In genomic region chr1:93804818-93805217, GRCm38 (mm10) we compare ENCODE assay signal across 8 mouse cellular contexts. TPM values are rescaled to one million over a fixed set of nuclear protein-coding genes. Genes with fewer than 3 reads are reported as not detected.
A peak's percentile ranks its signal among the peaks of the same experiment; 100 is the strongest.
DNase-seq lines count a peak whose midpoint lies in the region; ATAC-seq and TF ChIP-seq lines count a peak whose summit lies in the region.

No protein-coding gene starts in this region.

- H3K27ac ChIP-seq in kidney, embryonic 14.5 days (ENCODE audit: low read depth, low read length), result no peak overlapping the region
- H3K27ac ChIP-seq in embryonic facial prominence, embryonic 11.5 days (replicated peaks; ENCODE audit: low read depth, low read length), result no peak overlapping the region
- H3K27ac ChIP-seq in intestine, embryonic 15.5 days, result no peak overlapping the region

- DNase-seq in kidney, adult 9 months, result no peak
- no peak for DNase-seq in embryonic facial prominence, embryonic 11.5 days (ENCODE audit: low spot score)
- DNase-seq in cerebellum, postnatal 25 days, result no peak
- DNase-seq in thymus, postnatal 10 days (ENCODE audit: low spot score in 2 of 2), result no peak
- no peak for DNase-seq in left cerebral cortex, postnatal 14 days (ENCODE audit: low spot score in 2 of 2)

- H3K4me2 ChIP-seq in kidney, embryonic 14.5 days (replicated peaks; ENCODE audit: low read depth, low read length), result peak overlapping the region; percentile 69
- peak overlapping the region; percentile 52 for H3K4me2 ChIP-seq in embryonic facial prominence, embryonic 11.5 days (ENCODE audit: low read depth, low read length)
- peak overlapping the region; percentile 90 for H3K4me2 ChIP-seq in intestine, embryonic 15.5 days (replicated peaks)
- peak overlapping the region; percentile 85 for H3K4me2 ChIP-seq in myocyte (ENCODE audit: low read depth)

- peak overlapping the region; percentile 91; the same call in 1 of the 2 replicates for H3K9ac ChIP-seq in kidney, embryonic 14.5 days (ENCODE audit: low read depth, low read length)
- no peak overlapping the region for H3K9ac ChIP-seq in embryonic facial prominence, embryonic 11.5 days (replicated peaks; ENCODE audit: low read length)
- H3K9ac ChIP-seq in intestine, embryonic 15.5 days, result no peak overlapping the region

- peak overlapping the region; percentile 81 for H3K4me3 ChIP-seq in kidney, embryonic 14.5 days (ENCODE audit: low read length)
- H3K4me3 ChIP-seq in embryonic facial prominence, embryonic 11.5 days (ENCODE audit: low read depth, low read length), result peak overlapping the region; percentile 75; the same call in 1 of the 2 replicates
- H3K4me3 ChIP-seq in intestine, embryonic 15.5 days (replicated peaks), result peak overlapping the region; percentile 87; the same call in 1 of the 2 replicates
- peak overlapping the region; percentile 63 for H3K4me3 ChIP-seq in myocyte

- intact Hi-C loops in left cerebral cortex, postnatal 14 days (cut with DNase I), result loop anchor here (5.0 kb wide), 2 partner anchors 48 to 168 kb away; no protein-coding TSS in a partner anchor

- H3K36me3 ChIP-seq in kidney, embryonic 14.5 days (ENCODE audit: control insufficient read depth, insufficient read depth, low read length), result peaks cover 44% of the 10 kb centered on the region
- peaks cover 2% of the 10 kb centered on the region; the same call in 1 of the 2 replicates for H3K36me3 ChIP-seq in embryonic facial prominence, embryonic 11.5 days (replicated peaks; ENCODE audit: control insufficient read depth, insufficient read depth, low read depth, low read length)
- peaks cover 12% of the 10 kb centered on the region for H3K36me3 ChIP-seq in intestine, embryonic 15.5 days
- H3K36me3 ChIP-seq in myocyte (ENCODE audit: control insufficient read depth, insufficient read depth), result peaks cover 10% of the 10 kb centered on the region

- H3ac ChIP-seq in myocyte (ENCODE audit: control insufficient read depth, insufficient read length), result peak overlapping the region; percentile 52

- TF ChIP-seq POLR2A in myocyte (IDR thresholded peaks at IDR 0.05; ENCODE audit: insufficient read length, low read depth), result no peak

- H3K9me3 ChIP-seq in kidney, embryonic 14.5 days (ENCODE audit: control insufficient read depth, low read length), result no peaks in the 10 kb centered on the region
- H3K9me3 ChIP-seq in embryonic facial prominence, embryonic 11.5 days (replicated peaks; ENCODE audit: control insufficient read depth, low read length), result no peaks in the 10 kb centered on the region
- H3K9me3 ChIP-seq in intestine, embryonic 15.5 days, result no peaks in the 10 kb centered on the region

- WGBS in kidney, embryonic 14.5 days, result 78% methylated on average over 4 of the region's 4 CpGs
- 82% methylated on average over 4 of the region's 4 CpGs for WGBS in embryonic facial prominence, embryonic 11.5 days
- WGBS in intestine, embryonic 15.5 days, result 67% methylated on average over 4 of the region's 4 CpGs

- peaks cover 22% of the 10 kb centered on the region for H3K4me1 ChIP-seq in kidney, embryonic 14.5 days (ENCODE audit: control insufficient read depth, insufficient read depth, low read length)
- peaks cover 3% of the 10 kb centered on the region; the same call in 1 of the 2 replicates for H3K4me1 ChIP-seq in embryonic facial prominence, embryonic 11.5 days (ENCODE audit: control insufficient read depth, insufficient read depth, low read length)
- H3K4me1 ChIP-seq in intestine, embryonic 15.5 days (replicated peaks), result peaks cover 14% of the 10 kb centered on the region

- peaks cover 35% of the 10 kb centered on the region for H3K79me2 ChIP-seq in myocyte (ENCODE audit: control insufficient read depth, insufficient read depth)

- H3K27me3 ChIP-seq in kidney, embryonic 14.5 days (ENCODE audit: control insufficient read depth, insufficient read depth, low read length), result no peaks in the 10 kb centered on the region
- H3K27me3 ChIP-seq in embryonic facial prominence, embryonic 11.5 days (ENCODE audit: control insufficient read depth, insufficient read depth, low read length), result no peaks in the 10 kb centered on the region
- H3K27me3 ChIP-seq in intestine, embryonic 15.5 days (replicated peaks), result no peaks in the 10 kb centered on the region
- no peaks in the 10 kb centered on the region for H3K27me3 ChIP-seq in myocyte (ENCODE audit: control insufficient read depth, insufficient read depth, insufficient read length)

- ATAC-seq in kidney, embryonic 14.5 days (ENCODE audit: low FRiP score, low TSS enrichment), result no peak
- ATAC-seq in embryonic facial prominence, embryonic 11.5 days (replicated peaks; ENCODE audit: insufficient number of reproducible peaks, low FRiP score, low TSS enrichment, low read depth), result no peak
- no peak for ATAC-seq in intestine, embryonic 15.5 days

TF ChIP-seq in myocyte, 11 proteins besides CTCF, POLR2A, EP300 and RAD21:
- TF ChIP-seq CEBPB (IDR thresholded peaks at IDR 0.05; ENCODE audit: insufficient read depth, poor library complexity, severe bottlenecking), result no peak
- TF ChIP-seq REST (IDR thresholded peaks at IDR 0.05; ENCODE audit: insufficient read depth, insufficient read length), result no peak
- no peak for TF ChIP-seq MYOD1 (IDR thresholded peaks at IDR 0.05; ENCODE audit: control insufficient read depth in 1 of 3, insufficient read length in 2 of 3, low read depth in 2 of 3)
- no peak for TF ChIP-seq E2F4 (IDR thresholded peaks at IDR 0.05; ENCODE audit: insufficient read depth)
- TF ChIP-seq TCF12 (IDR thresholded peaks at IDR 0.05; ENCODE audit: insufficient read depth, poor library complexity, severe bottlenecking), result no peak
- no peak for TF ChIP-seq SRF (IDR thresholded peaks at IDR 0.05; ENCODE audit: control insufficient read depth, insufficient read length, low read depth)
- TF ChIP-seq TCF3 (IDR thresholded peaks at IDR 0.05; ENCODE audit: insufficient read length, low read depth), result no peak
- no peak for TF ChIP-seq MAX (IDR thresholded peaks at IDR 0.05; ENCODE audit: low read depth)
- TF ChIP-seq MYOG (IDR thresholded peaks at IDR 0.05; ENCODE audit: control insufficient read depth in 1 of 3, insufficient read depth in 1 of 3, insufficient read length in 2 of 3, low read depth in 2 of 3), result no peak
- no peak for TF ChIP-seq POLR2AphosphoS2 (IDR thresholded peaks at IDR 0.05; ENCODE audit: insufficient read length, low read depth)
- no peak for TF ChIP-seq USF1 (IDR thresholded peaks at IDR 0.05; ENCODE audit: low read depth)

RNA-seq across cellular contexts. Expression of gene Ing5, which starts 1.1 kb away (rescaled TPM):
- polyA plus RNA-seq in kidney, embryonic 14.5 days (2014; fragmentation: Nextera tagmentation; extraction: Ambion mirVana), result 10.7 and 18.5 TPM in 2 replicates
- 18.1 and 20.6 TPM in 2 replicates for polyA plus RNA-seq in embryonic facial prominence, embryonic 11.5 days (2014; fragmentation: Nextera tagmentation; extraction: Ambion mirVana)
- polyA plus RNA-seq in intestine, embryonic 15.5 days (2015; fragmentation: Nextera tagmentation; extraction: Ambion mirVana), result 16.8 and 17.6 TPM in 2 replicates
- 3.3 TPM for polyA plus RNA-seq in myocyte (2012; fragmentation: generic; extraction: Trizol)
- 1 to 10 TPM; 7.3 to 9.1 TPM for total RNA-seq in left cerebral cortex, postnatal 14 days (2021)

RNA-seq across cellular contexts. Expression of gene Dtymk, which starts 3.1 kb away (rescaled TPM):
- polyA plus RNA-seq in kidney, embryonic 14.5 days (2014; fragmentation: Nextera tagmentation; extraction: Ambion mirVana), result 287 and 307 TPM in 2 replicates
- polyA plus RNA-seq in embryonic facial prominence, embryonic 11.5 days (2014; fragmentation: Nextera tagmentation; extraction: Ambion mirVana), result 247 and 272 TPM in 2 replicates
- polyA plus RNA-seq in intestine, embryonic 15.5 days (2015; fragmentation: Nextera tagmentation; extraction: Ambion mirVana), result 218 and 226 TPM in 2 replicates
- 81.4 TPM for polyA plus RNA-seq in myocyte (2012; fragmentation: generic; extraction: Trizol)
- 10 to 100 TPM; 58.6 to 61.5 TPM for total RNA-seq in left cerebral cortex, postnatal 14 days (2021)

RNA-seq across cellular contexts. Expression of gene D2hgdh, which starts 19.9 kb away (rescaled TPM):
- polyA plus RNA-seq in kidney, embryonic 14.5 days (2014; fragmentation: Nextera tagmentation; extraction: Ambion mirVana), result 10.8 and 13.2 TPM in 2 replicates
- polyA plus RNA-seq in embryonic facial prominence, embryonic 11.5 days (2014; fragmentation: Nextera tagmentation; extraction: Ambion mirVana), result 8.4 and 12.2 TPM in 2 replicates
- 14.0 and 14.1 TPM in 2 replicates for polyA plus RNA-seq in intestine, embryonic 15.5 days (2015; fragmentation: Nextera tagmentation; extraction: Ambion mirVana)
- polyA plus RNA-seq in myocyte (2012; fragmentation: generic; extraction: Trizol), result 7.6 TPM
- 10 to 100 TPM in 1 of 2 experiments, 1 to 10 TPM in 1; 10.0 to 11.8 TPM for total RNA-seq in left cerebral cortex, postnatal 14 days (2021)

RNA-seq across cellular contexts. Expression of gene Thap4, which starts 50.2 kb away (rescaled TPM):
- polyA plus RNA-seq in kidney, embryonic 14.5 days (2014; fragmentation: Nextera tagmentation; extraction: Ambion mirVana), result 58.6 and 64.8 TPM in 2 replicates
- polyA plus RNA-seq in embryonic facial prominence, embryonic 11.5 days (2014; fragmentation: Nextera tagmentation; extraction: Ambion mirVana), result 45.3 and 45.5 TPM in 2 replicates
- polyA plus RNA-seq in intestine, embryonic 15.5 days (2015; fragmentation: Nextera tagmentation; extraction: Ambion mirVana), result 70.0 and 70.9 TPM in 2 replicates
- 52.9 TPM for polyA plus RNA-seq in myocyte (2012; fragmentation: generic; extraction: Trizol)
- 10 to 100 TPM; 31.2 to 34.2 TPM for total RNA-seq in left cerebral cortex, postnatal 14 days (2021)

RNA-seq across cellular contexts. Expression of gene Atg4b, which starts 53.5 kb away (rescaled TPM):
- 80.8 and 95.7 TPM in 2 replicates for polyA plus RNA-seq in kidney, embryonic 14.5 days (2014; fragmentation: Nextera tagmentation; extraction: Ambion mirVana)
- 104 and 109 TPM in 2 replicates for polyA plus RNA-seq in embryonic facial prominence, embryonic 11.5 days (2014; fragmentation: Nextera tagmentation; extraction: Ambion mirVana)
- polyA plus RNA-seq in intestine, embryonic 15.5 days (2015; fragmentation: Nextera tagmentation; extraction: Ambion mirVana), result 69.4 and 79.8 TPM in 2 replicates
- 49.9 TPM for polyA plus RNA-seq in myocyte (2012; fragmentation: generic; extraction: Trizol)
- total RNA-seq in left cerebral cortex, postnatal 14 days (2021), result 10 to 100 TPM; 68.3 to 76.7 TPM
